Mouse (Mus musculus) E14TG2a.4 (cell line): Measurements from ENCODE around the gene Zbtb44.
"Not testable (repeated sequence)": the region's sequence is repeated elsewhere in the genome, so short reads cannot be mapped to it uniquely, and the experiment has no call there.

Source experiments
- H3K27me3 ChIP-seq: 2 replicates; pipeline ENCODE4 v1.6.1; 2014; ENCODE audit warnings: low read length, control low read depth; ENCODE audit not compliant: insufficient read depth
- H3K36me3 ChIP-seq: 2 replicates; pipeline ENCODE4 v1.6.1; 2014; ENCODE audit warnings: low read length, control low read depth; ENCODE audit not compliant: insufficient read depth
- H3K4me1 ChIP-seq: replicated peaks from 2 replicates; pipeline ENCODE4 v1.6.1; 2014; ENCODE audit warnings: low read depth, low read length, control low read depth
- H3K4me3 ChIP-seq: replicated peaks from 2 replicates; pipeline ENCODE4 v1.5.1; 2014; ENCODE audit warnings: mild to moderate bottlenecking, low read length
- H3K9me3 ChIP-seq: 2 replicates; pipeline ENCODE4 v1.6.1; 2014; ENCODE audit warnings: low read length, control low read depth
- CTCF ChIP-seq: conservative IDR thresholded peaks from 2 replicates; pipeline ENCODE4 v1.5.1; 2014; ENCODE audit warnings: low read length
- NANOG ChIP-seq: IDR thresholded peaks from 2 replicates; pipeline ENCODE4 v1.6.1; 2014; ENCODE audit warnings: borderline replicate concordance, low read length, mixed read lengths
- POU5F1 ChIP-seq: IDR thresholded peaks from 2 replicates; pipeline ENCODE4 v1.6.1; 2014; ENCODE audit warnings: low read length, borderline replicate concordance

Gene Zbtb44

GRCm38 (mm10) chr9:31031414-31031843 is 985 bp downstream of the Zbtb44 start:
- TF ChIP-seq NANOG (no peak), CTCF (no peak), POU5F1 (no peak)
- no peaks in the 10 kb centered on the region for H3K27me3 ChIP-seq
- H3K4me1 ChIP-seq: peaks cover 62% of the 10 kb centered on the region

GRCm38 (mm10) chr9:31032546-31032945 is 2.1 kb downstream of the Zbtb44 start:
- H3K36me3 ChIP-seq: peaks cover 33% of the 10 kb centered on the region
- H3K9me3 ChIP-seq: no peaks in the 10 kb centered on the region
- no peaks in the 10 kb centered on the region for H3K27me3 ChIP-seq
- peak overlapping the region; percentile 97 for H3K4me3 ChIP-seq
- no peak for TF ChIP-seq CTCF
- no peak for TF ChIP-seq NANOG
- no peak for TF ChIP-seq POU5F1
- H3K4me1 ChIP-seq: peaks cover 63% of the 10 kb centered on the region

More at GRCm38 (mm10) chr9:31031414-31031843, 985 bp downstream of the Zbtb44 start:
- Histone ChIP-seq H3K4me3 (peak overlapping the region; percentile 97), H3K36me3 (peaks cover 26% of the 10 kb centered on the region), H3K9me3 (no peaks in the 10 kb centered on the region)

- H3K27me3 ChIP-seq: no peaks in the 10 kb centered on the region
- H3K4me1 ChIP-seq: peaks cover 85% of the 10 kb centered on the region
- TF ChIP-seq CTCF: no peak
- no peak for TF ChIP-seq NANOG
- no peak for TF ChIP-seq POU5F1
- peaks cover 50% of the 10 kb centered on the region for H3K36me3 ChIP-seq
- H3K9me3 ChIP-seq: no peaks in the 10 kb centered on the region
- H3K4me3 ChIP-seq: no peak overlapping the region
Observed at GRCm38 (mm10) chr9:31050208-31050607, 19.8 kb downstream of the Zbtb44 start.

- Histone ChIP-seq H3K36me3 (peaks cover 60% of the 10 kb centered on the region), H3K4me1 (peaks cover 85% of the 10 kb centered on the region)
- peak; percentile 9; the same call in 1 of the 2 replicates for TF ChIP-seq NANOG
- not testable (repeated sequence) for H3K4me3 ChIP-seq, H3K9me3 ChIP-seq, H3K27me3 ChIP-seq
Observed at GRCm38 (mm10) chr9:31051509-31051908, 21.1 kb downstream of the Zbtb44 start.

GRCm38 (mm10) chr9:31058723-31059122 is 28.3 kb downstream of the Zbtb44 start:
- no peaks in the 10 kb centered on the region for H3K9me3 ChIP-seq
- H3K36me3 ChIP-seq: peaks cover 94% of the 10 kb centered on the region
- H3K4me1 ChIP-seq: peaks cover 70% of the 10 kb centered on the region
- H3K4me3 ChIP-seq: no peak overlapping the region
- TF ChIP-seq NANOG (no peak), POU5F1 (no peak), CTCF (no peak)
- no peaks in the 10 kb centered on the region for H3K27me3 ChIP-seq

GRCm38 (mm10) chr9:31070706-31071105 is 40.3 kb downstream of the Zbtb44 start:
- H3K36me3 ChIP-seq: peaks cover 41% of the 10 kb centered on the region
- no peak for TF ChIP-seq POU5F1
- H3K4me1 ChIP-seq: peaks cover 73% of the 10 kb centered on the region
- H3K4me3 ChIP-seq: peak overlapping the region; percentile 56; the same call in 1 of the 2 replicates
- no peaks in the 10 kb centered on the region for H3K27me3 ChIP-seq
- no peaks in the 10 kb centered on the region for H3K9me3 ChIP-seq

- Histone ChIP-seq H3K27me3 (no peaks in the 10 kb centered on the region), H3K9me3 (no peaks in the 10 kb centered on the region), H3K4me1 (peaks cover 60% of the 10 kb centered on the region), H3K4me3 (peak overlapping the region; percentile 56), H3K36me3 (peaks cover 27% of the 10 kb centered on the region)
- no peak for TF ChIP-seq POU5F1
- TF ChIP-seq CTCF: no peak
- no peak for TF ChIP-seq NANOG
Observed at GRCm38 (mm10) chr9:31072256-31072655, 41.8 kb downstream of the Zbtb44 start.

- H3K27me3 ChIP-seq: no peaks in the 10 kb centered on the region
- H3K4me3 ChIP-seq: no peak overlapping the region
- TF ChIP-seq NANOG (no peak), POU5F1 (no peak), CTCF (no peak)
- peaks cover 55% of the 10 kb centered on the region for H3K4me1 ChIP-seq
- H3K36me3 ChIP-seq: peaks cover 12% of the 10 kb centered on the region
- H3K9me3 ChIP-seq: no peaks in the 10 kb centered on the region
Observed at GRCm38 (mm10) chr9:31073797-31074196, 43.4 kb downstream of the Zbtb44 start.

GRCm38 (mm10) chr9:31074836-31075235 is 44.4 kb downstream of the Zbtb44 start:
- TF ChIP-seq CTCF (no peak), NANOG (no peak), POU5F1 (no peak)
- H3K36me3 ChIP-seq: peaks cover 2% of the 10 kb centered on the region
- H3K9me3 ChIP-seq: no peaks in the 10 kb centered on the region; the same call in 1 of the 2 replicates
- H3K4me1 ChIP-seq: peaks cover 44% of the 10 kb centered on the region
- H3K27me3 ChIP-seq: no peaks in the 10 kb centered on the region
- peak overlapping the region; percentile 35; the same call in 1 of the 2 replicates for H3K4me3 ChIP-seq
